Mouse (Mus musculus) limb, embryonic 12.5 days (tissue): ENCODE data around the gene Sardh. TPM values are rescaled to one million over a fixed set of nuclear protein-coding genes. Genes with fewer than 3 reads are reported as not detected.

Source experiments
- polyA plus RNA-seq: library from polyadenylated mRNA; unstranded; fragments of >200 nt; fragmentation: Nextera tagmentation; extraction: Ambion mirVana; gene quantifications from 2 replicates; pipeline ENCODE4 v1.2.1, GENCODE M21; 2016

Sardh gene
- polyA plus RNA-seq, 1 experiment from 2014 or later, result 6.0 TPM

Other genes with a start within 250 kb of the Sardh start
- 96.5 and 100 TPM in 2 replicates for gene Cacfd1, start 238.4 kb downstream of the Sardh start, polyA plus RNA-seq
- 1.5 and 1.8 TPM in 2 replicates for gene Slc2a6, start 220.3 kb downstream of the Sardh start, polyA plus RNA-seq
- gene Mymk, start 176.2 kb downstream of the Sardh start, polyA plus RNA-seq, result 16.9 and 24.6 TPM in 2 replicates
- 11.8 and 12.3 TPM in 2 replicates for gene Adamtsl2, start 169.0 kb downstream of the Sardh start, polyA plus RNA-seq
- 0.52 and 0.75 TPM in 2 replicates for gene Fam163b, start 105.8 kb downstream of the Sardh start, polyA plus RNA-seq
- 0.10 and 0.25 TPM in 2 replicates for gene Dbh, start 83.1 kb downstream of the Sardh start, polyA plus RNA-seq
- gene Vav2, start 178.7 kb upstream of the Sardh start, polyA plus RNA-seq, result 8.0 and 8.5 TPM in 2 replicates
- 10.7 and 11.5 TPM in 2 replicates for gene Brd3os, start 194.0 kb upstream of the Sardh start, polyA plus RNA-seq